Mouse (Mus musculus) brain, embryonic 14.5 days (tissue): ENCODE data around the gene Slc6a3. TPM values are rescaled to one million over a fixed set of nuclear protein-coding genes. Genes with fewer than 3 reads are reported as not detected.
A peak's percentile ranks its signal among the peaks of the same experiment; 100 is the strongest.

ENCODE experiments used
- DNase-seq: peaks from one replicate; pipeline ENCODE4 v3.0.0-alpha.2; 2011; ENCODE audit warnings: low read depth
- CTCF ChIP-seq: fragments of 200-500 bp; IDR thresholded peaks from 2 replicates; pipeline ENCODE4 v1.5.1; 2012; ENCODE audit warnings: inconsistent platforms, mild to moderate bottlenecking, moderate library complexity, borderline replicate concordance; ENCODE audit not compliant: insufficient read depth, insufficient read length; ENCODE audit errors: extremely low read depth
- POLR2A ChIP-seq: fragments of 200-500 bp; IDR thresholded peaks from 2 replicates; pipeline ENCODE4 v1.6.1; 2012; ENCODE audit warnings: mild to moderate bottlenecking, inconsistent platforms, borderline replicate concordance; ENCODE audit not compliant: poor library complexity, insufficient read depth, insufficient read length, severe bottlenecking; ENCODE audit errors: extremely low read depth
- polyA plus RNA-seq: library from polyadenylated mRNA; depleted of rRNA; stranded (reverse); fragments of >200 nt; gene quantifications from 2 replicates; pipeline ENCODE4 v1.2.3, GENCODE M21; 2012

Gene Slc6a3
- polyA plus RNA-seq, 1 experiment, result 2.7 TPM

GRCm38 (mm10) chr13:73509869-73510268 is 26.7 kb upstream of the Slc6a3 start:
- peak; percentile 26 for DNase-seq
- TF ChIP-seq CTCF, result no peak
- TF ChIP-seq POLR2A, result no peak

- TF ChIP-seq POLR2A, result no peak
- peak; percentile 90 for TF ChIP-seq CTCF
- peak; percentile 87 for DNase-seq
These were observed 23.5 kb upstream of the Slc6a3 start for GRCm38 (mm10) chr13:73512776-73513673.

- no peak for DNase-seq
- no peak for TF ChIP-seq POLR2A
- no peak for TF ChIP-seq CTCF
These were observed 19.7 kb upstream of the Slc6a3 start for GRCm38 (mm10) chr13:73516886-73517285.

- TF ChIP-seq POLR2A (no peak), CTCF (no peak)
- DNase-seq, result no peak
These were observed 2.8 kb upstream of the Slc6a3 start for GRCm38 (mm10) chr13:73533716-73534115.

GRCm38 (mm10) chr13:73535287-73535686 is 1.3 kb upstream of the Slc6a3 start:
- no peak for DNase-seq
- TF ChIP-seq CTCF, result no peak
- TF ChIP-seq POLR2A, result no peak

- TF ChIP-seq POLR2A (no peak), CTCF (no peak)
- DNase-seq, result no peak
These were observed 277 bp downstream of the Slc6a3 start for GRCm38 (mm10) chr13:73536824-73537223.

- DNase-seq, result no peak
- TF ChIP-seq CTCF, result no peak
These were observed 27.7 kb downstream of the Slc6a3 start for GRCm38 (mm10) chr13:73564201-73564600.

- no peak for DNase-seq
- no peak for TF ChIP-seq CTCF
These were observed 38.5 kb downstream of the Slc6a3 start for GRCm38 (mm10) chr13:73575051-73575450.

- TF ChIP-seq CTCF, result no peak
- TF ChIP-seq POLR2A, result no peak
- DNase-seq, result no peak
These were observed 40.7 kb downstream of the Slc6a3 start for GRCm38 (mm10) chr13:73577277-73577676.

- TF ChIP-seq POLR2A (no peak), CTCF (no peak)
- no peak for DNase-seq
These were observed 54.9 kb downstream of the Slc6a3 start for GRCm38 (mm10) chr13:73591488-73591887.

GRCm38 (mm10) chr13:73592546-73592945 is 56.0 kb downstream of the Slc6a3 start:
- TF ChIP-seq CTCF, result no peak
- TF ChIP-seq POLR2A, result no peak
- DNase-seq, result no peak

GRCm38 (mm10) chr13:73596276-73596675 is 59.7 kb downstream of the Slc6a3 start:
- DNase-seq, result no peak
- no peak for TF ChIP-seq POLR2A
- no peak for TF ChIP-seq CTCF
